Mouse (Mus musculus) hindbrain, embryonic 11.5 days (tissue): ENCODE data around the gene Ist1. TPM values are rescaled to one million over a fixed set of nuclear protein-coding genes. Genes with fewer than 3 reads are reported as not detected.

Experiments
- ATAC-seq: fragments of 200-750 bp; cut with Nextera tagmentation; 2 replicates; pipeline ENCODE4 v1.8.0; 2017; ENCODE audit warnings: mild to moderate bottlenecking, moderate TSS enrichment, moderate library complexity; ENCODE audit not compliant: low FRiP score
- DNase-seq: peaks from one replicate; pipeline ENCODE4 v3.0.0-alpha.2; 2015; ENCODE audit warnings: low spot score
- H3K27ac ChIP-seq: fragments of 300-500 bp; sonication (generic); 2 replicates; pipeline ENCODE4 v1.5.1; 2014; ENCODE audit warnings: mild to moderate bottlenecking, low read depth, low read length
- H3K27me3 ChIP-seq: fragments of 300-500 bp; sonication (generic); 2 replicates; pipeline ENCODE4 v1.6.1; 2014; ENCODE audit warnings: mild to moderate bottlenecking, low read length, moderate library complexity, mixed read lengths; ENCODE audit not compliant: control insufficient read depth, insufficient read depth
- H3K36me3 ChIP-seq: fragments of 300-500 bp; sonication (generic); 2 replicates; pipeline ENCODE4 v1.6.1; 2014; ENCODE audit warnings: mild to moderate bottlenecking, low read length, moderate library complexity, mixed read lengths; ENCODE audit not compliant: control insufficient read depth, insufficient read depth
- H3K4me1 ChIP-seq: fragments of 300-500 bp; sonication (generic); replicated peaks from 2 replicates; pipeline ENCODE4 v1.6.1; 2014; ENCODE audit warnings: low read length, mixed read lengths; ENCODE audit not compliant: control insufficient read depth, insufficient read depth
- H3K4me2 ChIP-seq: fragments of 300-500 bp; sonication (generic); replicated peaks from 2 replicates; pipeline ENCODE4 v1.6.1; 2014; ENCODE audit warnings: mild to moderate bottlenecking, low read depth, low read length
- H3K4me3 ChIP-seq: fragments of 300-500 bp; sonication (generic); 2 replicates; pipeline ENCODE4 v1.5.1; 2014; ENCODE audit warnings: low read depth, low read length
- H3K9ac ChIP-seq: fragments of 300-500 bp; sonication (generic); 2 replicates; pipeline ENCODE4 v1.6.1; 2014; ENCODE audit warnings: low read depth, low read length
- H3K9me3 ChIP-seq: fragments of 300-500 bp; sonication (generic); 2 replicates; pipeline ENCODE4 v1.6.1; 2016; ENCODE audit warnings: low read length; ENCODE audit not compliant: control insufficient read depth
- WGBS: fragments of 180-500 bp; shearing (Covaris S2); extraction: QIAGEN DNeasy Blood & Tissue Kit; methylation state at CpG from one replicate; pipeline ENCODE4 v1.1.7; 2014; 5-methylcytosine and 5-hydroxymethylcytosine counted together
- polyA plus RNA-seq: library from polyadenylated mRNA; unstranded; fragments of >200 nt; fragmentation: Nextera tagmentation; extraction: Ambion mirVana; gene quantifications from 2 replicates; pipeline ENCODE4 v1.2.1, GENCODE M21; 2014

Ist1 gene
- polyA plus RNA-seq = 199 TPM in 2 replicates

GRCm38 (mm10) chr8:109693146-109693900 is at the start of gene Ist1:
Gene Ist1 (minus strand): TSS chr8:109693260.
- Histone ChIP-seq H3K36me3 (no peaks in the 10 kb centered on the region), H3K27me3 (no peaks in the 10 kb centered on the region), H3K4me3 (peak within 1 kb of the TSS; percentile 99), H3K9ac (peak within 1 kb of the TSS; percentile 97), H3K27ac (peak within 1 kb of the TSS; percentile 81), H3K9me3 (no peaks in the 10 kb centered on the region), H3K4me1 (no peaks in the 10 kb centered on the region; the same call in 1 of the 2 replicates), H3K4me2 (peak within 1 kb of the TSS; percentile 71)
- ATAC-seq = peak; percentile 99
- DNase-seq = peak; percentile 100
- WGBS = under 1% methylated on average over 57 of the region's 57 CpGs

DNA sequence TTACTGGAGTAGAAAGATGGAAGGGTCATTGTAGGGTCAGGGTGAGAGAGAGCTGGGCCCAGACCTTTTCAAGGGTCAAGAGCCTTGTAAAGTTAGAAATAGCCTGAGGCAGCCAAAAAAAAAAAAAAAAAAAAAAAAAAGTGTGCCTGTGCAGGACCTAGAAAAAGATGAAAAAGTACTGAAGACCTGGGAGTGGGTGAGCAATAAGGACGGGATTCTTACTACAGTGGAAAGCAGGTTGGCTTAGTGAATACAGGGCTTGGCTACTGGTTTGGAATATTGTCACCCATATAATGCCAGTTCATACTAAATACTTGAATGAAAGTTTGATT is 45.0 kb upstream of the Ist1 start:
- H3K4me3 ChIP-seq = peak overlapping the region; percentile 96
- H3K36me3 ChIP-seq = peaks cover 5% of the 10 kb centered on the region; the same call in 1 of the 2 replicates
- no peaks in the 10 kb centered on the region for H3K27me3 ChIP-seq
- no peak for DNase-seq
- 91% methylated on average over 1 of the region's 1 CpGs for WGBS
- H3K4me1 ChIP-seq = peaks cover 4% of the 10 kb centered on the region; the same call in 1 of the 2 replicates
- H3K4me2 ChIP-seq = peak overlapping the region; percentile 81; the same call in 1 of the 2 replicates
- H3K27ac ChIP-seq = no peak overlapping the region
- no peak for ATAC-seq
- no peaks in the 10 kb centered on the region for H3K9me3 ChIP-seq
- peak overlapping the region; percentile 98; the same call in 1 of the 2 replicates for H3K9ac ChIP-seq

- peaks cover 5% of the 10 kb centered on the region; the same call in 1 of the 2 replicates for H3K36me3 ChIP-seq
- peak; percentile 92 for ATAC-seq
- H3K4me1 ChIP-seq = peaks cover 4% of the 10 kb centered on the region; the same call in 1 of the 2 replicates
- H3K4me2 ChIP-seq = peak within 1 kb of the TSS; percentile 81
- peak within 1 kb of the TSS; percentile 98 for H3K9ac ChIP-seq
- peak; percentile 95 for DNase-seq
- under 1% methylated on average over 59 of the region's 59 CpGs for WGBS
- peak within 1 kb of the TSS; percentile 96 for H3K4me3 ChIP-seq
- H3K27me3 ChIP-seq = no peaks in the 10 kb centered on the region
- peak within 1 kb of the TSS; percentile 47; the same call in 1 of the 2 replicates for H3K27ac ChIP-seq
- no peaks in the 10 kb centered on the region for H3K9me3 ChIP-seq
Measured at GRCm38 (mm10) chr8:109737237-109738048, 44.4 kb upstream of the Ist1 start, which contains the start of gene Atxn1l. Gene Atxn1l (minus strand): TSS chr8:109737739.

- Histone ChIP-seq H3K9ac (peak overlapping the region; percentile 98), H3K27ac (0 out of 2 replicates have a peak overlapping the region, but pooled peaks have one; percentile 47), H3K9me3 (no peaks in the 10 kb centered on the region), H3K4me1 (peaks cover 4% of the 10 kb centered on the region; the same call in 1 of the 2 replicates), H3K27me3 (no peaks in the 10 kb centered on the region), H3K4me2 (peak overlapping the region; percentile 81), H3K36me3 (peaks cover 5% of the 10 kb centered on the region; the same call in 1 of the 2 replicates), H3K4me3 (peak overlapping the region; percentile 96)
- no peak for DNase-seq
- WGBS = 10% methylated on average over 7 of the region's 8 CpGs
- no peak for ATAC-seq
Measured at GRCm38 (mm10) chr8:109736819-109737218, 43.8 kb upstream of the Ist1 start.

DNA sequence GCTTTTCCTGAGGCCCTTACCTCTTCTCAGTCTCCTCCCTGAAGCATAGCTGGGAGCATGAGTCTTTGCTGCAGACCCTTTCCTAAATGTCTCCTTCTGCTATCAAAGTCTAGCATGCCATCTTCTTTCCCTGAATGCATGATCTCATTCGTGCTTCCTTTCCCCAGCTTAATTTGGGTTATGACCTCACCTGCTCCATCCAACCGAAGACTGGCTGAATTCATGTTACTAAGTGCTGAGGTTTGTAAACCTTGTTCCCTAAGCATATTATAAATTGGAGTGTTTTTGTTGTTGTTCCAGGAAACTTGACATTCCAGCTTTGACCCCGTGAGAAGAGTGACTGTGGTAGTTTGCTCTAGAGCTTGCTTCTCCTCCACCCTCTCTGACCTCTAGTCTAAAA is 41.0 kb upstream of the Ist1 start:
- H3K9ac ChIP-seq = no peak overlapping the region
- H3K9me3 ChIP-seq = no peaks in the 10 kb centered on the region
- no peak overlapping the region for H3K4me3 ChIP-seq
- H3K27ac ChIP-seq = no peak overlapping the region
- H3K4me2 ChIP-seq = no peak overlapping the region
- ATAC-seq = no peak
- no peaks in the 10 kb centered on the region for H3K27me3 ChIP-seq
- WGBS = 95% methylated on average over 3 of the region's 3 CpGs
- peaks cover 4% of the 10 kb centered on the region; the same call in 1 of the 2 replicates for H3K4me1 ChIP-seq
- no peak for DNase-seq
- H3K36me3 ChIP-seq = peaks cover 5% of the 10 kb centered on the region; the same call in 1 of the 2 replicates

GRCm38 (mm10) chr8:109731012-109731411 is 38.0 kb upstream of the Ist1 start:
- Histone ChIP-seq H3K4me3 (no peak overlapping the region), H3K4me1 (no peaks in the 10 kb centered on the region), H3K9me3 (no peaks in the 10 kb centered on the region), H3K27ac (no peak overlapping the region), H3K27me3 (no peaks in the 10 kb centered on the region), H3K36me3 (peaks cover 8% of the 10 kb centered on the region; the same call in 1 of the 2 replicates), H3K9ac (no peak overlapping the region), H3K4me2 (no peak overlapping the region)
- ATAC-seq (no peak), DNase-seq (no peak)
- WGBS = 89% methylated on average over 3 of the region's 3 CpGs

GRCm38 (mm10) chr8:109725106-109725505 is 32.0 kb upstream of the Ist1 start:
- ATAC-seq = no peak
- Histone ChIP-seq H3K27me3 (no peaks in the 10 kb centered on the region), H3K27ac (no peak overlapping the region), H3K4me2 (no peak overlapping the region), H3K9ac (no peak overlapping the region), H3K36me3 (peaks cover 26% of the 10 kb centered on the region), H3K4me1 (no peaks in the 10 kb centered on the region), H3K9me3 (no peaks in the 10 kb centered on the region), H3K4me3 (no peak overlapping the region)
- WGBS = 89% methylated on average over 3 of the region's 3 CpGs
- DNase-seq = no peak

DNA sequence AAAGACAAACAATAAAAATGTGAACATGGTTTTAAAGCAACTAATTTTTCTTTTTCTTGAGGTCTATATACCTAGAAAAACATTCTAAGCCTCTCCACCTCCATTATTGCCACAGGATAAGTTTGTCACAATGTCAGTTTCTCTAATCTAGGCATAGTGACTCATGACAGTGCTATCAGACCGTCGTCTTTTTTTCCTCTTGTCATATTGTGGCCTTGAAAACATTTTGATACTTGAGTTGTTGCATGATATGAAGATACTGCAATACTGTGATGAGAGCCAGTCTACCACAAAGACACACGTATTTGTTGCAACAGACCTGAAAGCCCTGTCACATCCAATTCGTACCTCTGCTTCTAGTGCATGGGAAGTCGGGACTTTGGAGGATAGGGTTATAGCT is 21.9 kb upstream of the Ist1 start:
- H3K36me3 ChIP-seq = peaks cover 27% of the 10 kb centered on the region
- no peak overlapping the region for H3K4me3 ChIP-seq
- ATAC-seq (no peak), DNase-seq (no peak)
- no peak overlapping the region for H3K4me2 ChIP-seq
- no peaks in the 10 kb centered on the region for H3K4me1 ChIP-seq
- 94% methylated on average over 5 of the region's 5 CpGs for WGBS
- no peak overlapping the region for H3K9ac ChIP-seq
- H3K27ac ChIP-seq = no peak overlapping the region
- no peaks in the 10 kb centered on the region for H3K9me3 ChIP-seq
- H3K27me3 ChIP-seq = no peaks in the 10 kb centered on the region
